Mouse (Mus musculus): ENCODE data around the gene Sez6l.

DNA sequence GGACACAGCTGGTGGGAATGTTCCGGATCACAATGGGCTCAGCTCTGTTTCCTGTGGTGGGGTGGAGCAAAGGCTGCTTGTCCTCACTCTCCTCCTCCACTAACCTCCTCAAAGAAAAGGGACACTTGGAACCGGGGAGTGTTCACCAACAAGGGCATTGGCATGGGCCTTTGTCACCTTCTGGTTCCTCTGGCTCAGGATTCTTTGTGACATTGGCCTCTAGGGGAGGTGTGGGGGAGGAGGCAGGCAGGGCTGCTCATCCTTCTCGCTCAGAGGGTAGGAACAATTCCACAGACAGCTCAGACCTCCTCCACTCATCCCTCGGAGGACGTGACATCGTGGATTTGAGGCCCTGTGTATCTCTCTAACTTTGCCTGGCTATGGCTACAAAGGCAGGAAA is 30.2 kb downstream of the Sez6l start:
- TF ChIP-seq POLR2A (IDR thresholded peaks at IDR 0.05; ENCODE audit: low read depth, low read length) (no peak), CTCF (IDR thresholded peaks at IDR 0.05; ENCODE audit: borderline replicate concordance, insufficient read depth, low read length) (no peak)
